Mouse (Mus musculus): ENCODE measurements around the gene Dapp1. TPM values are rescaled to one million over a fixed set of nuclear protein-coding genes. Genes with fewer than 3 reads are reported as not detected.

Gene Dapp1
- polyA plus RNA-seq (2015; fragmentation: Nextera tagmentation; extraction: Ambion mirVana): 1.0 and 1.4 TPM in 2 replicates

GRCm38 (mm10) chr3:137981382-137981750 is at the start of gene Dapp1:
Gene Dapp1 (minus strand): TSS chr3:137981545.
- peaks cover 15% of the 10 kb centered on the region for H3K4me1 ChIP-seq
- H3K27ac ChIP-seq: no peak within 1 kb of the TSS
- no peaks in the 10 kb centered on the region for H3K9me3 ChIP-seq
- no peak within 1 kb of the TSS for H3K9ac ChIP-seq
- ATAC-seq (replicated peaks): peak; percentile 34; the same call in 1 of the 2 replicates
- peak within 1 kb of the TSS; percentile 34 for H3K4me2 ChIP-seq
- no peaks in the 10 kb centered on the region for H3K36me3 ChIP-seq (replicated peaks)
- H3K4me3 ChIP-seq: peak within 1 kb of the TSS; percentile 14; the same call in 1 of the 2 replicates
- H3K27me3 ChIP-seq (replicated peaks): no peaks in the 10 kb centered on the region
- 16% methylated on average over 10 of the region's 10 CpGs for WGBS

- Histone ChIP-seq H3K4me3 (no peak overlapping the region), H3K36me3 (replicated peaks) (no peaks in the 10 kb centered on the region), H3K9ac (no peak overlapping the region), H3K4me2 (no peak overlapping the region), H3K9me3 (no peaks in the 10 kb centered on the region), H3K4me1 (no peaks in the 10 kb centered on the region), H3K27me3 (replicated peaks) (no peaks in the 10 kb centered on the region), H3K27ac (no peak overlapping the region)
- 88% methylated on average over 6 of the region's 6 CpGs for WGBS
- no peak for ATAC-seq (replicated peaks)
Observed at GRCm38 (mm10) chr3:138030563-138030962, 49.2 kb upstream of the Dapp1 start.

GRCm38 (mm10) chr3:138029351-138029750 is 48.0 kb upstream of the Dapp1 start:
- Histone ChIP-seq H3K4me3 (no peak overlapping the region), H3K36me3 (replicated peaks) (no peaks in the 10 kb centered on the region), H3K9me3 (no peaks in the 10 kb centered on the region), H3K4me1 (no peaks in the 10 kb centered on the region), H3K4me2 (no peak overlapping the region), H3K9ac (no peak overlapping the region), H3K27me3 (replicated peaks) (no peaks in the 10 kb centered on the region), H3K27ac (no peak overlapping the region)
- 90% methylated on average over 5 of the region's 5 CpGs for WGBS
- no peak for ATAC-seq (replicated peaks)

- H3K27me3 ChIP-seq (replicated peaks): no peaks in the 10 kb centered on the region
- no peak for ATAC-seq (replicated peaks)
- no peak overlapping the region for H3K27ac ChIP-seq
- no peak overlapping the region for H3K4me3 ChIP-seq
- H3K9me3 ChIP-seq: no peaks in the 10 kb centered on the region
- H3K36me3 ChIP-seq (replicated peaks): no peaks in the 10 kb centered on the region
- no peaks in the 10 kb centered on the region for H3K4me1 ChIP-seq
- 77% methylated on average over 5 of the region's 5 CpGs for WGBS
- H3K4me2 ChIP-seq: no peak overlapping the region
- no peak overlapping the region for H3K9ac ChIP-seq
Observed at GRCm38 (mm10) chr3:138027575-138028362, 46.4 kb upstream of the Dapp1 start.

- no peaks in the 10 kb centered on the region for H3K4me1 ChIP-seq
- no peaks in the 10 kb centered on the region for H3K9me3 ChIP-seq
- H3K27ac ChIP-seq: no peak overlapping the region
- H3K4me3 ChIP-seq: no peak overlapping the region
- H3K9ac ChIP-seq: no peak overlapping the region
- ATAC-seq (replicated peaks): no peak
- 89% methylated on average over 10 of the region's 10 CpGs for WGBS
- no peak overlapping the region for H3K4me2 ChIP-seq
- H3K27me3 ChIP-seq (replicated peaks): no peaks in the 10 kb centered on the region
- no peaks in the 10 kb centered on the region for H3K36me3 ChIP-seq (replicated peaks)
Observed at GRCm38 (mm10) chr3:138026286-138026685, 44.9 kb upstream of the Dapp1 start.

GRCm38 (mm10) chr3:138022651-138023050 is 41.3 kb upstream of the Dapp1 start:
- Histone ChIP-seq H3K27me3 (replicated peaks) (no peaks in the 10 kb centered on the region), H3K9me3 (no peaks in the 10 kb centered on the region; the same call in 1 of the 2 replicates), H3K27ac (no peak overlapping the region), H3K4me3 (no peak overlapping the region), H3K9ac (no peak overlapping the region), H3K4me2 (no peak overlapping the region), H3K4me1 (no peaks in the 10 kb centered on the region), H3K36me3 (replicated peaks) (no peaks in the 10 kb centered on the region)
- WGBS: 81% methylated on average over 4 of the region's 4 CpGs
- no peak for ATAC-seq (replicated peaks)

GRCm38 (mm10) chr3:138022003-138022402 is 40.7 kb upstream of the Dapp1 start:
- Histone ChIP-seq H3K9ac (no peak overlapping the region), H3K36me3 (replicated peaks) (no peaks in the 10 kb centered on the region), H3K9me3 (no peaks in the 10 kb centered on the region; the same call in 1 of the 2 replicates), H3K27ac (no peak overlapping the region), H3K4me3 (no peak overlapping the region), H3K4me1 (no peaks in the 10 kb centered on the region), H3K4me2 (no peak overlapping the region), H3K27me3 (replicated peaks) (no peaks in the 10 kb centered on the region)
- ATAC-seq (replicated peaks): no peak
- WGBS: 76% methylated on average over 4 of the region's 4 CpGs

- H3K4me3 ChIP-seq: peak overlapping the region; percentile 19
- H3K27ac ChIP-seq: peak overlapping the region; percentile 53
- peak; percentile 52 for ATAC-seq (replicated peaks)
- H3K9ac ChIP-seq: no peak overlapping the region
- 52% methylated on average over 12 of the region's 12 CpGs for WGBS
- no peaks in the 10 kb centered on the region for H3K27me3 ChIP-seq (replicated peaks)
- peaks cover 3% of the 10 kb centered on the region; the same call in 1 of the 2 replicates for H3K4me1 ChIP-seq
- H3K36me3 ChIP-seq (replicated peaks): no peaks in the 10 kb centered on the region
- no peaks in the 10 kb centered on the region; the same call in 1 of the 2 replicates for H3K9me3 ChIP-seq
- H3K4me2 ChIP-seq: peak overlapping the region; percentile 31; the same call in 1 of the 2 replicates
Observed at GRCm38 (mm10) chr3:138016810-138017209, 35.5 kb upstream of the Dapp1 start.

GRCm38 (mm10) chr3:138014725-138015124 is 33.4 kb upstream of the Dapp1 start:
- Histone ChIP-seq H3K27ac (no peak overlapping the region), H3K4me1 (peaks cover 3% of the 10 kb centered on the region; the same call in 1 of the 2 replicates), H3K36me3 (replicated peaks) (no peaks in the 10 kb centered on the region), H3K9me3 (no peaks in the 10 kb centered on the region; the same call in 1 of the 2 replicates), H3K4me2 (no peak overlapping the region), H3K4me3 (no peak overlapping the region), H3K9ac (no peak overlapping the region), H3K27me3 (replicated peaks) (no peaks in the 10 kb centered on the region)
- 90% methylated on average over 2 of the region's 2 CpGs for WGBS
- ATAC-seq (replicated peaks): no peak

- WGBS: 64% methylated on average over 4 of the region's 4 CpGs
- Histone ChIP-seq H3K4me1 (peaks cover 3% of the 10 kb centered on the region; the same call in 1 of the 2 replicates), H3K4me3 (no peak overlapping the region), H3K9me3 (no peaks in the 10 kb centered on the region), H3K36me3 (replicated peaks) (no peaks in the 10 kb centered on the region), H3K27me3 (replicated peaks) (no peaks in the 10 kb centered on the region), H3K9ac (no peak overlapping the region), H3K4me2 (no peak overlapping the region), H3K27ac (no peak overlapping the region)
- no peak for ATAC-seq (replicated peaks)
Observed at GRCm38 (mm10) chr3:138012351-138012750, 31.0 kb upstream of the Dapp1 start.

- Histone ChIP-seq H3K4me3 (no peak overlapping the region), H3K4me2 (no peak overlapping the region), H3K27me3 (replicated peaks) (no peaks in the 10 kb centered on the region), H3K27ac (no peak overlapping the region), H3K4me1 (no peaks in the 10 kb centered on the region), H3K9me3 (no peaks in the 10 kb centered on the region), H3K36me3 (replicated peaks) (no peaks in the 10 kb centered on the region), H3K9ac (no peak overlapping the region)
- WGBS: 90% methylated on average over 6 of the region's 6 CpGs
- no peak for ATAC-seq (replicated peaks)
Observed at GRCm38 (mm10) chr3:138008152-138008551, 26.8 kb upstream of the Dapp1 start.

- WGBS: 82% methylated on average over 3 of the region's 3 CpGs
- H3K27me3 ChIP-seq (replicated peaks): no peaks in the 10 kb centered on the region
- H3K9ac ChIP-seq: no peak overlapping the region
- no peaks in the 10 kb centered on the region for H3K9me3 ChIP-seq
- H3K4me3 ChIP-seq: no peak overlapping the region
- no peak overlapping the region for H3K27ac ChIP-seq
- no peaks in the 10 kb centered on the region for H3K4me1 ChIP-seq
- ATAC-seq (replicated peaks): no peak
- no peak overlapping the region for H3K4me2 ChIP-seq
- no peaks in the 10 kb centered on the region for H3K36me3 ChIP-seq (replicated peaks)
Observed at GRCm38 (mm10) chr3:138006896-138007295, 25.6 kb upstream of the Dapp1 start.

- Histone ChIP-seq H3K9me3 (no peaks in the 10 kb centered on the region), H3K9ac (no peak overlapping the region), H3K4me1 (no peaks in the 10 kb centered on the region), H3K36me3 (replicated peaks) (no peaks in the 10 kb centered on the region), H3K27ac (no peak overlapping the region), H3K4me3 (no peak overlapping the region), H3K4me2 (no peak overlapping the region), H3K27me3 (replicated peaks) (no peaks in the 10 kb centered on the region)
- ATAC-seq (replicated peaks): no peak
- WGBS: 92% methylated on average over 7 of the region's 7 CpGs
Observed at GRCm38 (mm10) chr3:138003264-138003663, 21.9 kb upstream of the Dapp1 start.

All from midbrain, embryonic 15.5 days (tissue).